Mouse (Mus musculus) ovary, postnatal 36 days (tissue): ENCODE data around the gene Gm973.
"Not testable (repeated sequence)": the region's sequence is repeated elsewhere in the genome, so short reads cannot be mapped to it uniquely, and the experiment has no call there.

Source experiments
- DNase-seq: peaks from one replicate; pipeline ENCODE4 v3.0.0; 2022; ENCODE audit warnings: low spot score, mixed read lengths

Gm973 gene

GRCm38 (mm10) chr1:59629194-59629593 is 113.1 kb downstream of the Gm973 start:
- DNase-seq: no peak

- DNase-seq: not testable (repeated sequence)
Measured at GRCm38 (mm10) chr1:59630356-59630755, 114.3 kb downstream of the Gm973 start.

- DNase-seq: peak; percentile 18
Measured at GRCm38 (mm10) chr1:59631986-59632659, 116.1 kb downstream of the Gm973 start.

DNA sequence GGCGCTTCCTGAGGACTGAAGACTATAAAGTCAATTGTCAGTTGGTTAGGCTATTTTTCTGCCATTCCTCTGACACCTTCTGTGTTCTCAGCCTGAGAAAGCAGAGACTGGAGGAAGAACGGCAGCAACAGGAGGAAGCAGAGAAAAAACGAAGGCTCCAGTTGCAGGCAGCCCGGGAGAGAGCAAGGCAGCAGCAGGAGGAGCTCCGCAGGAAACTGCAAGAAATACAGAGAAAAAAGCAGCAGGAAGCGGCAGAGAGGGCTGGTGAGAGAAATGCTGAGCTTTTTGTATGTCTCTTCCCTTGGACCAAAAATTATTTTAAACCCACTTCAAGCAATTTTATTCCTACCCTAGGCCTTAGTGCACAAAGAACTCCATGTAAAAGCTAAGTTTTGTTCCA is 117.0 kb downstream of the Gm973 start:
- DNase-seq: no peak

DNA sequence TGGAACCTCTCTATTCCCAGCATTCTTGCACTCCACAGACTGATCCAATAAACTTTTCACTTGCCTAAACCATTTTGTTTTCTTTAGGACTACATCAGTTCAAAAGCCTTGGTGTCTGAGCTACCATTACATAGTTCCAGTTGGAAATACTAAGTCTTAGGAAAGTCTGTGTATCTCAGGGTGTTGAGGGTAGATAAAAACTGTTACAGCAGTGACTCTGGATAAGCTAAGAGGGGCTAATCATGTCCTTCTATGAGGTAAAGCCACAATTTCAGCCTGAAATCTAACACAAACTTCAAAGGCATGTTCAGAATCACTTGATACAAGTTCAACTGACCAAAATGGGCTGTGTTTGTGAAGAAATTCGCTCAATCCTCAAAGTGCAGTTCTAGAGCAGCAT is 120.3 kb downstream of the Gm973 start:
- no peak for DNase-seq

DNA sequence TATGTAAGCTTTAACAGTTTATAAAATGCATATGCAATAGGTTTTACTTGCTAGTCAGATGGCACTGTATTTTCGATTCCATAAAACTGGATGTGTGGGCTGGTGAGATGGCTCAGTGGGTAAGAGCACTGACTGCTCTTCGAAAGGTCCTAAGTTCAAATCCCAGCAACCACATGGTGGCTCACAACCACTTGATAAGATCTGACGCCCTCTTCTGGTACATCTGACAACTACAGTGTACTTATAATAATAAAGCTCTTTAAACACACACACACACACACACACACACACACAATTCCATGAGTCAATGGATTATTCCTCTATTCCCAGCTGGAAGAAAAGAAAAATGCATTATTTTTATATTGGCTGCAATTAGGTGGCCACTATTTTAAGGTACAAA is 122.3 kb downstream of the Gm973 start:
- no peak for DNase-seq

DNA sequence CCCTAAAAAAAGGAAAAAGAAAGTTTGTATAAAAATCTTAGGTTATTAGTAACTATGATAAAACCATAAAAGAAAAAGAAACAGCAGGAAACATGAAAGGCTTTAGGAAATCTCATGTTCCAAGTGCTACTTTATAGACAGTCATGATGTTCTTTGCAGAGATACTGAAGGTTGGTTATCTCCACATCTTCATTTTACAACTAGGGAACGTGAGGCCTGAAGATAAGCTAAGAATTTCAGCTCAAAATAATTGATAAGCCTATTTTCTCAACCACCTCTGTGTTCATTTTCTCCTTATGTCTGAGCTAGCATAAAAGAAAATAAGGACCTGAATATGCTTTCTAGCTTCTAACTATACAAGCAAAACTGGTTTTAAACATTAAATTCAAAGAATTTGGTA is 126.4 kb downstream of the Gm973 start:
- DNase-seq: no peak

- DNase-seq: not testable (repeated sequence)
Measured at GRCm38 (mm10) chr1:59646502-59646901, 130.4 kb downstream of the Gm973 start.

DNA sequence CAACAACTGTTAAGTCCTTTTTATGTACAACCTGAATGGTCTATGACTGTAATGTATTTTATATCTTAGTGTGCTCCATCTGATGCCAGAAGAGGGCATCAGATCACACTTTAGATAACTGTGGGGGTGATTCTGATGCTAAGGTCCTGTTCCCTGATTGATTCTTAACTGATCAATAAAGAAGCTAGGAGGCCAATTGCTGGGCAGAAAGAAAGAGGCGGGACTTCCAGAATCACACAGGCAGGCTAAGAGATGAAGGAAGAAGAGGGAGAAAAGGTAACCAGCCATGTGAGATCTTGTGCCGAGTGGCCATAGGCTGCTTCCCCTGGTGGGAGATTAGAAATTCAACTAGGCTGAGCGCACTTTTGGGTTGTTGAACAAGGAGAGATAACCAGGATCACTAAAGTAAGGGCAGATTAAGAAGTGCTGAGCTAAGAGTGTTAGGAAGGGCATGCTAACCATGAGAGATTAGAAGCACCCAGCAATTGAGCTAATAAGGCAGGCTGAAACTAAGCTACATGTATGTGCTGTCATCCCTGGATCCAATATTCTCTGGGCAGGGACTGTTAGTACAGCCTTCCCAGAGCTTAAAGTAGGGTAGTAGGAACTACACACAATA is 135.2 kb downstream of the Gm973 start:
- no peak for DNase-seq

DNA sequence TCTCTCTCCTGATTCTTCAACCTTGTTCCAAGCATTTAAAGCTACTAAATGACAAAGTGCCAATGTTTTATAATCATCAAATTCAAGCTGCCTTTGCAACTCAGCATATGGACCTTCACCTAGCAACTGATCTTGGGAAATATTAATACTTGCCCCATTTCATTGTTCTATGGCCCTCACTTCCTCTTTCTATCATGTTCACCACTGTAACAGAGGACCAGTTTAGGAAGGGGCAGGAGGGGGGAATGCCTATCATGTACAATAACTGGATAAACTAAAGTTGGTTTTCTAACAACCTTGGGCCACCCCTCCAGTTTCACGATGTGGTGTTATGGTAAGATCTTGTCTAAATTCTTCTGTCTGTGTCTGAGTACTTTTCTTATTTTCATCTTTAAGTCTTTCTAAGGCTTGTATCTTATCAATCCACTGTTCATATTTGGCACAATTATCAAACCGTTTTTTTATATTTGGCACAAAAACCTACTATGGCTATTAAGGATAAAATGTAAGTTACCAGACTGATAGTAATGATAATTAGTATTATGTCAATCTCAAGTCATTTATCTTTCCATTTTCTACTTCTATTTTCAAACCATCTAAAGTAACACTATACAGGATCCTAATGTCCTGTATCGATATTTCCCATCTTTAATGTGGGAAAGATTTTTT is 137.3 kb downstream of the Gm973 start:
- no peak for DNase-seq

GRCm38 (mm10) chr1:59656244-59657171 is 140.4 kb downstream of the Gm973 start:
- no peak for DNase-seq

DNA sequence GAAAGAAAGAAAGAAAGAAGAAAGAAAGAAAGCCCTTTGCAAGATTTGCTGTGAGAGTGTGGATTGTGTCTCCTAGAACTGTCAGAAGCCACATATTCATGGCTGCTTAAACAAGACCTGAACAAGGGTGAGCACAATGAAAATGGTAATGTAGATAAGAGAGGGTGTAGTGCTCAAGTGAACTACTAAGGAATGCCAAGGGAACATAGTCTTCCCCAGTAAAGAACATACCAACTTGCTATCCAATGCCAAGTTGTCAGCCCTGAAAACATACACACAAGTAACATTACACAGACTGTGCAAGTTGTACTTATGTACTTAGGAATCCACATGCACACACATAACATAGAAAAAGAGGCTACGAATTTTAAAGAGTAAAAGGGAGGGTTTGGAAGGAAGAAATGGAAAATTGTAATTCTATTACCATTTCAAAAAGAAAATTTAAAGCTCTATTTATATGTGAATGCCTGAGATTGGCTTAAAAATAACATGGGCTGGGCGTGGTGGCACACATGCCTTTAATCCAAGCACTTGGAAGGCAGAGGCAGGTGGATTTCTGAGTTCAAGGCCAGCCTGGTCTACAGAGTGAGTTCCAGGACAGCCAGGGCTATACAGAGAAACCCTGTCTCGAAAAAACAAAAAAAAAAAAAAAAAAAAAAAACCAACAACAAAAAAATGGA is 147.5 kb downstream of the Gm973 start:
- DNase-seq: no peak

DNA sequence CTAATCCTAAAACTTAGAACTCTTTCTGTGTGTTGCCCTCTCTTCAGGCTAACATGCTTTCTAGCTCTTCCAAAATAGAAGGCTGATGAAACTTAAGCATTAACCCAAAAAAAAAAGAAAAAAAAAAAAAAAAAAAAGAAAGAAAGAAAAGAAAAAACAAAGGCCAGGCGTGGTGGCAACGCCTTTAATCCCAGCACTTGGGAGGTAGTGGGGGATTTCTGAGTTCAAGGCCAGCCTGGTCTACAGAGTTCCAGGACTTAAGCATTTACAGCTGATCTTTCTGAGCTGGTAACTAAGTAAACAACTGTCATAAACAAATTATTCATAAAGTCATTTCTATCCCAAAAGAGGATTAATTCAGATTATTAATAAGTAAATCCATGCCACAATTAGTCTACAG is 152.8 kb downstream of the Gm973 start:
- no peak for DNase-seq

DNA sequence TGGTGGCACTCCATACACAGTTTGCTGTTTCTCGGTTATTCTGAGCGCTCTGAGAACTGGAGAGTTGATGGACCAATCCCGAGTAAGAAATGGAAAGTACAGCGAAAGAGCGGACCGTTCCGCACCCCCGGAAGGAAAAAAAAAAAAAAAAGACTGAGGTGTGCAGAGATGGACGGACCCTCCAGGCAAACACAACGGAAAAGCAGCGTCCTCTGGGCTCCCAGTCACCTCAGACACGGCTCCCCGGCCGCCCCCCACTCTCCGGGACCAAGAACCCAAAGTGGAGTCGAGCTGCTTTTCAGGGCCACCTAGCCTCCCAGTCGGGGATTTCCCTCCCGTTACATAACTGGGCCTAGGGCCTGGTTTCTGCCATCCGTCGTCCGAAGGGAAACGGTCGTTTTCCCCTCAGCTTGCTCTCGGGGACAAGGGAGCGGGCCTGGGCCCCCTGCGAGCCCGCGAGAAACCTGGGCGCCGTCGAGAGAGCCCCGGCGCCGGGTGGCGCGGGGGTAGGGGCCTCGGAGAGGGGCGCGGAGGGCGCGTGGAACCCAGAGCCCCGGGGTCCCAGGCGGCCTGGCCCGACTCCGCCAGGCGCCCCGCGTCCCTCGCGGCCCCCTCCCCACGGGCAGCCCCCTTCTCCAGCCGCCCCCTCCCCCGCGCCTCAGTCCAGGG is 154.0 kb downstream of the Gm973 start:
- DNase-seq: peak; percentile 34

DNA sequence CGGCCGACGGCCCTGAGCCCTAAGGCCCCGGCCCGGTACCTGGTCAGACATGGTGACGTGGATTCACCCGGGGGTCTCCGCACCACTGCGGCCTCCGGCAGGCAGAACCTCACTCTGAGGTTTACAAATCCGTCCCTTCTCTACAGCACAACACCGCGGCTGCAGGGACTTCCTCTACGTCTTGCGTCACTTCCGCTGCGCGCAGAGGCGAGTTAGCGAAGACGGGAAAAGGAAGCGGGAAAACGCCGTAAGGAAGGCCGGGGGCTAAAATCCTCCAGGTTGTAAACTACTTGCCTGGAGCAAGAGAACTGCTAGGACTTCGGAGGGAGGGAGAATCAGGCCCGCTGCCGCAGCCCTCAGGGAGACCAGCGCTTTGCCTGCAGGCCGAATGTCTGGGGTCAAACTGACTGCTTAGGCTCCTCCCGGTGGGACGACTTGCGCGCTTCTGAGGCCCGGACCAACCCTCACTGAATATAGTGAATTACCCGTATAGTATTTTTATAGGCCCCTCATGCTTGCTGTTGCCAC is 154.6 kb downstream of the Gm973 start, which contains the start of gene Sumo1:
TSS of gene Sumo1 (minus strand) at position 194 of the 528 bp plus-strand sequence.
- DNase-seq: peak; percentile 83

- DNase-seq: no peak
Measured at GRCm38 (mm10) chr1:59673661-59674060, 157.6 kb downstream of the Gm973 start.

DNA sequence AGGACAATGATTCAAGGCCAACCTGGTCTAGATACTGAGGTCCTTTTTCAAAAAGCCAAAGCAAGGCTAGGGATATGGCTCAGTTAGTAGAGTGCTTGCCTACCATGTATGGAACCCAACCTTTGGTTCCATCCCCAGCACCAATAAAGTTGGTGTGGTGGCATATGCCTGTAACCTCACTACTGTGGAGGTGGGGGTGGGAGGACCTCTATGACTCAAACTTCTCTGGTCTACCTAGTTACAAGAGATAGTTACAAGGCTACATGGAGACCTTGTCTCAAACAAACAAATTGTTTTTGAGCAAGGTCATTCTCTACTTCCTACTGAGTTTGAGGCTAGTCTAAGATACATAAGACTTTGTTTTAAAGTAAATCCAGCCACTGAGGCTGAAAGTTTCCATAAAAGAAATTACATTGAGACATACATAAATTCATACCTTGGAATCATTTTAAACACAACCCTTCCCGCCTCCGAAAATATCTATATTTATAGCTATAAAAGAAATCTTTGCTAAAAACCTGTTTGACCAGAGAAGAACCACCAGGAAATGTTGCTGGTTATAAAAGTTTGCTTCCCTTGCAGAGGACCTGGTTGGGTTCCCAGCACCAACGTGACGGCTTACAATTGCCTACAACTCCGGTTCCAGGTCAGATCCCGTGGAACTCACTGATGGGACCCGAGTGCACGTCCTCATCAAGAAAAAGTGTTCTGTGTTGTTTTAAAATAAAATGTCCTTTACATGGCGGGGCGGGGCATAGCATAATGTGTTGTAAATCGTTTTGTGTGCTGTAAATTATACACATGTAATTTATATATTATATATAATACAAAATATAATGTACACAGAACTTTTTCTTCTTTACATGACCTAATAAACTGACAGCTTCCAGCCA is 168.1 kb downstream of the Gm973 start:
- peak; percentile 11 for DNase-seq

DNA sequence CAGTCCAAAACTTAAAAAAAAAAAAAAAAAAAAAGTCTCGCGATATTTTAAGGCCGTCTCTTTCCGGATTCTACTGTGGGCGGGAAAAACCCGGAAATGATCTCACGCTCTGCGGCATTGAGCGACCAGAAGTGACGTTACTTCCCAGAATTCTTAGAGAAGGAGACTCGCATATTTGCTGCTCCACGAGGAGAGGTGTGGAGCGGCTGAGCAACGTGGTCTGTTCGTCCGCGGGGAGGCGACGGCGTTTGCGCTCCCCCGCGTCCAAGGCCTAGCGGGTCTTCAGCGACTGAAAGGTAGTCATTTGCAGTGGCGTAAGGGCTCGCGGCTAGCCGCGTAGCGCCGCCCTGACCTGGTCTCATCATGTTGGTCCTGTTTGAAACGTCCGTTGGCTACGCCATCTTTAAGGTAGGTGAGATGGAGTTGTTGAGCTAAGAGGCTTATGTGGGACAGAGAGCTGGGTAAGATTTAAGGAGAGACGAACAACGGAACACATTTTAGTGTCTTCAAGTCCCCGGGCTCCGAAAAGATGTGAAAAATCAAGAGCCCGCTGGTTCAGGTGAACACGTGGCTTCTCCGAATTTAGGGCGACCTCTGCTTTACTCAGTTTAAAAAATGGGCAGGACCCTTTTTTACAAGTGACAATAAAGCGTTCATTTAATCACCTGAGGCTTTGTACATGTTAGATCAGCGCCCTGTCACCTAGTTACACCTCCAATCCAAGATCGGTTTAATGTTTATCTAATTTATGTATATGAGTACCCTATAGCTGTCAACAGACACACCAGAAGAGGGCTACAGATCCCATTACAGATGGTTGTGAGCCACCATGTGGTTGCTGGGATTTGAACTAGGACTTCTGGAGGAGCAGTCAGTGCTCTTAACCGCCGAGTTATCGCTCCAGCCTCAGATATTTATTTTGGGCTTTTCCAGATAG is 169.0 kb downstream of the Gm973 start, which contains the start of gene Nop58:
TSS of gene Nop58 (plus strand) at position 153 of the 937 bp plus-strand sequence.
- DNase-seq: peak; percentile 79
